Mouse (Mus musculus): ENCODE data around the gene Adra1d.

- TF ChIP-seq POLR2A (IDR thresholded peaks at IDR 0.05; ENCODE audit: borderline replicate concordance, extremely low read depth, insufficient read depth, insufficient read length, poor library complexity, severe bottlenecking) (no peak), CTCF (IDR thresholded peaks at IDR 0.05; ENCODE audit: borderline replicate concordance, extremely low read depth, insufficient read depth, insufficient read length) (no peak)
Observed at GRCm38 (mm10) chr2:131548330-131548729, 13.8 kb downstream of the Adra1d start.

All from brain, embryonic 14.5 days (tissue).